Mouse (Mus musculus): ENCODE results near the gene Mgat4b.
A peak's percentile ranks its signal among the peaks of the same experiment; 100 is the strongest.

Mgat4b gene

DNA sequence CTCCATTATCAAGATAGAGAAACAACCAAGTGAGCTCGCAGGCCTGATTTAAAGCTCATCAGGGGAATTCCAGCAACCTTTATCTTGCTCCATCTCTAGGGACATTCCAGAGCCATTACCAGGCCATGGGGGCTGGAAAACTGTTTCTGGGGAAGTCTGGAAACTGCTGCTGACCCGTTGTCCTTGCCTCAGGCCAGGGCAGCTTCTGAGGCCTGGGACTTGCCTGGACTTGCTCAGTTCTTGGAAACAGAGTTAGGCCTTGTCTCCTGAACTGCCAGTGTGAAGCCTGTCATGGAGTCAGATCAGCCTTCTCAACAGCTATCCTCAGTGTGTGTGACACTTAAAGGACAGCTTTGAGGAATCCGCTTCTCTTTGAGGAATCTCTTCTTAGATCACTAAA is 41.5 kb downstream of the Mgat4b start:
- DNase-seq (ENCODE audit: low spot score) = peak; percentile 69

GRCm38 (mm10) chr11:50252684-50253265 is 42.1 kb downstream of the Mgat4b start:
- DNase-seq (ENCODE audit: low spot score) = peak; percentile 28

DNA sequence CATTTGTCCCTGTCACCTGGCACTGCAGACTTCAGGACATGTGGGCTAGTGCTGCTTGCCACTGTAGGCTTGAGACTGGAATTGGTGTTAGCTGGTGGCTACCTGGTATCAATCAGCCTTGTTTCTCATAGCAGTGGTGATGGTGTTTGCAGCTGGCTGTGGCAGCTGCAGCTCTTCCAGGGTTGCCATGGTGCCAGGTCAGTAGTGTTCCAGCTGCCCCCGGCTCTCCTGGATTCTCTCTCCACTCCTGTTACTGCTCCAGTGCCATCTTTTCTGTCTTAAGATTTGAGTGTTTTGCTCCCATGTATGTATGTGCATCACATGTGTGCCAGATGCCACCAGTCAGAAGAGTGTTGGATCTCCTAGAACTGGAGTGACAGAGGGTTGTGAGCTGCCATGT is 42.7 kb downstream of the Mgat4b start:
- no peak for DNase-seq (ENCODE audit: low spot score)

DNA sequence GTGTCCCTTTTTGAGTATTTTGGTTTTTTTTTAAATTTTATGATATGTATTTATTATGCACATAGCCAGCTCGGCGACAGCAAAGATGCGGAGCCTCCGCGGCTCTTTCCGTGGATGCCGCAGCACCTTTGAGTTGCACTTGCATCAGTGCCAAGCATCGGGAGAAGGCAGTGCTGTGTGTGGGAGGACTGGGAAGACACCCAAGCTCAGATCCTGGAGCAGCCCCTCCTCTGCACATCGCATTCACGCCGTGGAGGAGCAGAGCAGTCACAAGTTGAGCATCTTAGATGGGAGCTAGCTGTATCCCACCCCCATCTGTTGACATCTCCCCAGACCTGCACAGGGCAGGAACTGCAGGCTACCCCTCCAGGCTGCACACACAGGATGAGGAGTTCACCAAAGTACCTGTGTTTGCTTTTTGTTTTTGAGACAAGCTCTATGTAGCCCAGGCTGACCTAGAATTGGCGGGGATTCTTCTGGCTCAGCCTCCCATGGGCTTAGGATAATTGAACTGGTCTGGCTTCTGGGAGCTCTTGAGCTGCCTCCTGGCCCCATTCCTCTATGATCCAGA is 43.4 kb downstream of the Mgat4b start:
- no peak for DNase-seq (ENCODE audit: low spot score)

- DNase-seq (ENCODE audit: low spot score) = no peak
These were observed 45.9 kb downstream of the Mgat4b start for GRCm38 (mm10) chr11:50256615-50257014.

DNA sequence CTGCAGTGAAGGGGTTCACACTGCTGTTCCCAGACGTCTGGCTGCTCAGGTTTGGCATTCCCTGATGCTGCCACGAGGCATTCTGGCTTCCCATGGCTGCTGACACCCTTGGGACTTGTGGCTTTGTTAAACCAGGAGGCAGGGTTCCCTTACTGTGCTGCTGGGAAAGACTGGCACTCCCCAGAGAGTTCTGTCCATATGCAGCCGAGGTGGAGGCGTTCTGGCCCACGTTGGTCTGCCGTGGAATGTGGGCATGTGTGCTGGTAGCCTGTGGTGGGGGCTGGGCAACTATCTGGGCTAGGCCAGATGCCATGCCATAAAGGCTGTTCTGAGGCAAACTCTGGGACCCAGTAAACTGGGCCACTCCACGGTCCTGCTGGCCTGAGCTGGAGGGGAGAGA is 47.6 kb downstream of the Mgat4b start:
- no peak for DNase-seq (ENCODE audit: low spot score)

- no peak for DNase-seq (ENCODE audit: low spot score)
These were observed 51.3 kb downstream of the Mgat4b start for GRCm38 (mm10) chr11:50262020-50262419.

DNA sequence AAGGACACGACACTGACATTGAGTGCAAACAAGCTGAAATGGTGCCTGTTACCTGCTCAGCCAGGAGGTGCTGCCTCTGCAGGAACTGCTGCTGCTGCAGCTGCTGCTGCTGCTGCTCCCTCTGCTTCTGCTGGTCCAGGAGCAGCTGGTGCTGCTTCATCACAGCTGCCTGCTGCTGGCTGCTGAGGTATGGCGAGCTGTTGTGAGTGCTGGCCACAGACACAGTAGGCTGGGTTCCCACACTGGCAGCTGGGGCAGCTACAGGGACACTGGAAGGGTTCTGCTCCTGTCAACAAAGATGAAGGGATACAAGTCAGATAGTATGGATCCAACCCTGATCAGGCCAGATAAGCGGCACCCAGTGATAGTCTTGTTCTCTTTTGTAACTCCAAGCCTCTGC is 52.5 kb downstream of the Mgat4b start:
- no peak for DNase-seq (ENCODE audit: low spot score)

DNA sequence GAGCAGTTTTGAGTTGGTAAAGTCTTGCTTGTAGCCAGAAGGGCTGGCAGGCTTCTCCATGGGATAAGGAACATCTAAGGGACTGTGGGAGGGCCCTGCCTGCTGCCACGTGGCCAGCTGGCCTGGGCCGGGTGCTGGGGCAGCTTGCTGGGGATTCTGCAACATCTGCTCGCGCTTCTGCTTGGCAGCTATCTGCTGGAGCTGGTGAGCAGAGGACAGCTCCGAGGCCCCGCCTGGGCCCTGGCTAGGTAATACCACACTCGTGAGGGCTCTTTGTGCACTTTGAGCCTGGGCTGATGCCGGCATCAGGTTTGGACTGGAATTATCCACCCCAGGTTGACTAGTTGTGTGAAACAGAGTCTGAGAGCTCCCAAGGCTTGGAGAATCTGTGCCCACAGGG is 55.2 kb downstream of the Mgat4b start:
- no peak for DNase-seq (ENCODE audit: low spot score)

GRCm38 (mm10) chr11:50266997-50267396 is 56.3 kb downstream of the Mgat4b start:
- no peak for DNase-seq (ENCODE audit: low spot score)

DNA sequence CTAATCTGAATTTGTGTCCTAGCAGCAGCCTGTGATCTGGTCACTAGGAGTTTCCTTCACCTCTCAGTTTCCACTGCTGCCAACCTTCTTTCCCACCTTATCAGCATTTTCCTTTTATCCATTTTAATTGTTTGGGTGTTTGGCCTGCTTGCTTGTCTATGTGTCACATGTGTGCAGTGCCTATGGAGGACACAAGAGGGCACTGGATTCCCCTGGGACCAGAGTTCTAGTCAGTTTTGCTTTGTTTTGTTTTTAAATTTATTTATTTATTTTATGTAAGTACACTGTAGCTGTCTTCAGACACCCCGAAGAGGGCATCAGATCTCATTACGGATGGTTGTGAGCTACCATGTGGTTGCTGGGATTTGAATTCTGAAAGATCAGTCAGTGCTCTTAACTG is 58.5 kb downstream of the Mgat4b start:
- no peak for DNase-seq (ENCODE audit: low spot score)

DNA sequence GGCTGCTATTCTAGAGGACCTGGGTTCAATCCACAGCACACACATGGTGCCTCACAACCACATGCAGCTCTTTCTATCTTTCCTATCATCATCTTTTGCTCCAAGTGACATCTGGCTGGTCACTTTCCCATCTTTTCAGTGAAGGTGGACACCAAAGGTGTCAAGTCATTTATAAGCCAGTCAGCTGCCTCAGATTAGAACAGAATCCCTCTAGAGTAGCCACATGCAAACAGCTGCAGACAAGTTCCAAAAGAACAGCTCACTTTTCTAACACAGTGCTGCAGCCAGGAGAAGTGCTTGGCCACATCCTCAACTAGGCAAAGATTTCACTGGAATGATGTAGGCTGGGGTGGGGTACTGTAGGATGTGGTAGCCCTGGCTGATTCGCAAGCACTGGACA is 59.2 kb downstream of the Mgat4b start:
- no peak for DNase-seq (ENCODE audit: low spot score)

GRCm38 (mm10) chr11:50272819-50273218 is 62.1 kb downstream of the Mgat4b start:
- no peak for DNase-seq (ENCODE audit: low spot score)

DNA sequence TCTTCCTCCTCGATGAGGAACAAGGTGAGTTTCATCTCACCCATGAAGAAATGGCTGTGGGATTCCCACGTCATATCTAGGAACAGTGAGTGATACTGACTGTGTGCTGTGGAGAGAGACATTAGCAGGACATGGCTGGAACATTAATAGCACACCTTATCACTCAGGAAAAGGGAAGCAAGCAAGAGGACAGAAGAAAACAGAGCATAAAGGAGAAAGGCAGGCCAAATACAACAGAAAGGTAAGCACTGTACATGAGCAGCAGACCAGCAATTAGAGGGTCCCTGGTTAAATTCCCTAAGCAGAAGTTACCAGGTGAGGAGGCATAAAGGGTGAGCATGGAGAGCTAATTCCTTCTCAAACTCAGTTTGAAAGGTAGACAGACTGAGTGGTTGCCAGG is 64.4 kb downstream of the Mgat4b start:
- DNase-seq (ENCODE audit: low spot score) = no peak

DNA sequence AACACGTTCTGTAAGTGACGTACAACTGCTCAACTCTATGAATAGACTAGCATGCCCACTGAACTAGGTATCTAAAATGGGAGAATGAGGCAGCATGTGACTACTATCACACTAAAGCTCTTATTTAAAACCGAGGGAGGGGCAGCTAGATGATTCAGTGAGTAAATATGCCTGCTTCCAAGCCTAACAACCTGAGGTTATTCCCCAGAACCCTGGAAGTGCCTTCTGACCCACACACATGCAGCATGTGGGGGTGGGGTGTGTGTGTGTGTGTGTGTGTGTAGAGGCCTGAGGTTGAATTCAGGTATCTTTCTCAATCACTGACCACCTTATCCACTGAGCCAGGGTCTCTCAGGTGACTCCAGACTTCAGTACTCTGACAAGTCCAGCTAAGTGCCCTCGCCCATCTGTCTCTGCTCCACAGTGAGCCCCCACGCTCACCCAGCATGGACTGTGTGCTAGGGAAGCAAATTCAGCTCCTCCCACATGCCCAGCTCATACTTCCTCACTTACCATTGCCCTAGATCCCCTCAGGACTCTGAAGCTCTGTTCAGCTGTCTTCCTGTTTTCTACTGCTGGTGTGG is 65.0 kb downstream of the Mgat4b start:
- DNase-seq (ENCODE audit: low spot score) = no peak

DNA sequence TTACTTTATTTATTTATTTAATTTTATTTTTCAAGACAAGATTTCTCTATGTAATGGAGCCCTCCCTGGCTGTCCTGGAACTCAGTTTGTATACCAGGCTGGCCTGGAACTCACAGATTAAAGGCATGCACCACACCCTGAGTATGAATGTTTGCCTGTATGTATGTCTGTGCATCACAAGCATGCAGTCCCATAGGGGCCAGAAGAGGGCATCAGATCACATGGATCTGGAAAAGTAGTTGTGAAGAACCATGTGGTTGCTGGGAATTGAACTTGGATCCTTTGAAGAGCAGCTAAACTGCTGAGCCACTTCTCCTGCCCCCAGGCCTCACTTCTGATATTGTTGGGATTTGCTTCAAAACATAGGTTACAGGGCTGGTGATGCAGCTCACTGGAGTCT is 66.3 kb downstream of the Mgat4b start:
- no peak for DNase-seq (ENCODE audit: low spot score)

GRCm38 (mm10) chr11:50277706-50278105 is 67.0 kb downstream of the Mgat4b start:
- DNase-seq (ENCODE audit: low spot score) = no peak

DNA sequence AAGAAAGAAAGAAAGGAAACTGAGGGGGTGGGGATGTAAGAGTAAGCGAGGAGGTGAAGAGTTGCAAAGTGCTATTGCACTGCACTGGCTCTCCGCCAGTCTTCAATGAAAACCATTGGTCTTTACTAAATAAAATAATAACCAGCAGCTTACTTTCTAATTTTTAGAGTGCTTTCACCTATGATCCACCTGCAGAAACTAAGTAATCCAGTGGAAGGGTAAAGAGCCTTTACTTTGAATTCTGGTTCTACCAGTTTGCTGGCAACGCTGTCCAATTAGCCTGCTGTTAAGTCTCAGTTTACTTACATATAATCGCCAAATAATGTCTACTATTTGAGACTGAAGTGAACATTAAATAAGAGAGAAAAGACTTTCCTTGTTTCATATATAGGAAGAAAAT is 68.3 kb downstream of the Mgat4b start:
- no peak for DNase-seq (ENCODE audit: low spot score)

DNA sequence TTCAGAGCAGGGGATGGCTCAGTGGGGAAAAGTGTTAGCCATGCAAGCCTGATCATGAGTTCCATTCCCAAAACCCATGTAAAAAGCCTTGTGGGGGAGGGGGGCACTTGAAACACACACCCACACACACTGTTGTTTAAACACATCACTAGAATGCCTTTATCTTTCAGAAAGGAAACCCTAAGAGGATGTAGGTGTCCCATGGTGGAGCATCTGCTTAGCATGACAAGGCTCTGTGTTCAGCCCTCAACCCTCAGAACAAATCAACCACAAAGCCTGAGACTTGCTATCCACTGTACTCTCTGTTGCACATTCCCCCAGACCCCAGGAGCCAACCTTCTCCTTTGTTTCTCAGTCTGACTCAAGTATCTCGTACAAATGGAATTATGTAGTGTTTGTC is 69.4 kb downstream of the Mgat4b start:
- DNase-seq (ENCODE audit: low spot score) = no peak

All from embryo, embryonic 10 days (tissue).